Mouse (Mus musculus) lung, postnatal 0 days (tissue): ENCODE measurements around the gene Fn3krp.

Experiments used
- CTCF ChIP-seq: IDR thresholded peaks from 2 replicates; pipeline ENCODE4 v1.5.1; 2016; ENCODE audit warnings: antibody characterized with exemption, mild to moderate bottlenecking
- EP300 ChIP-seq: IDR thresholded peaks from 2 replicates; pipeline ENCODE4 v1.6.1; 2016; ENCODE audit warnings: antibody characterized with exemption, mild to moderate bottlenecking, control low read depth

- TF ChIP-seq EP300 (no peak), CTCF (no peak)
Observed at GRCm38 (mm10) chr11:121378644-121379043, 42.6 kb upstream of the Fn3krp start.
